Mouse (Mus musculus) kidney, postnatal 0 days (tissue): Measurements from ENCODE around the gene Gm20388. TPM values are rescaled to one million over a fixed set of nuclear protein-coding genes. Genes with fewer than 3 reads are reported as not detected.
A peak's percentile ranks its signal among the peaks of the same experiment; 100 is the strongest.

Source experiments
- ATAC-seq: fragments of 200-750 bp; cut with Nextera tagmentation; replicated peaks from 2 replicates; pipeline ENCODE4 v1.8.0; 2017; ENCODE audit warnings: low read depth, moderate number of reproducible peaks, moderate TSS enrichment, moderate library complexity; ENCODE audit not compliant: low FRiP score
- DNase-seq: peaks from one replicate; pipeline ENCODE4 v3.0.0-alpha.2; 2016; ENCODE audit warnings: low spot score
- H3K27ac ChIP-seq: fragments of 300-500 bp; sonication (generic); 2 replicates; pipeline ENCODE4 v1.5.1; 2014; ENCODE audit warnings: mild to moderate bottlenecking
- H3K27me3 ChIP-seq: fragments of 300-500 bp; sonication (generic); 2 replicates; pipeline ENCODE4 v1.6.1; 2014; ENCODE audit warnings: low read length, mixed read lengths; ENCODE audit not compliant: insufficient read depth
- H3K36me3 ChIP-seq: fragments of 300-500 bp; sonication (generic); 2 replicates; pipeline ENCODE4 v1.6.1; 2014; ENCODE audit warnings: low read length, mixed read lengths; ENCODE audit not compliant: insufficient read depth
- H3K4me1 ChIP-seq: fragments of 300-500 bp; sonication (generic); replicated peaks from 2 replicates; pipeline ENCODE4 v1.6.1; 2014; ENCODE audit warnings: antibody characterized with exemption, low read length, mixed read lengths; ENCODE audit not compliant: insufficient read depth
- H3K4me2 ChIP-seq: fragments of 300-500 bp; sonication (generic); 2 replicates; pipeline ENCODE4 v1.6.1; 2014; ENCODE audit warnings: mild to moderate bottlenecking, low read length, moderate library complexity, mixed read lengths
- H3K4me3 ChIP-seq: fragments of 300-500 bp; sonication (generic); replicated peaks from 2 replicates; pipeline ENCODE4 v1.5.1; 2014; ENCODE audit warnings: low read depth, low read length
- H3K9ac ChIP-seq: fragments of 300-500 bp; sonication (generic); 2 replicates; pipeline ENCODE4 v1.6.1; 2014; ENCODE audit warnings: low read depth, low read length
- H3K9me3 ChIP-seq: fragments of 300-500 bp; sonication (generic); replicated peaks from 2 replicates; pipeline ENCODE4 v1.6.1; 2016; ENCODE audit warnings: low read length, inconsistent platforms, mixed read lengths
- CTCF ChIP-seq: IDR thresholded peaks from 2 replicates; pipeline ENCODE4 v1.5.1; 2016; ENCODE audit warnings: antibody characterized with exemption, low read depth, mild to moderate bottlenecking, moderate library complexity
- WGBS: fragments of 180-500 bp; shearing (Covaris S2); extraction: QIAGEN DNeasy Blood & Tissue Kit; methylation state at CpG from one replicate; pipeline ENCODE4 v1.1.7; 2014; 5-methylcytosine and 5-hydroxymethylcytosine counted together
- polyA plus RNA-seq: library from polyadenylated mRNA; unstranded; fragments of >200 nt; fragmentation: Nextera tagmentation; extraction: Ambion mirVana; gene quantifications from 2 replicates; pipeline ENCODE4 v1.2.1, GENCODE M21; 2015

The Gm20388 gene
- polyA plus RNA-seq, 1 experiment from 2014 or later: not detected

GRCm38 (mm10) chr8:122140411-122140810 is 2229.8 kb downstream of the Gm20388 start:
- Histone ChIP-seq H3K4me1 (0 out of 2 replicates have a peak, but pooled peaks cover 9% of the 10 kb centered on the region), H3K27me3 (no peaks in the 10 kb centered on the region), H3K9ac (no peak overlapping the region), H3K27ac (no peak overlapping the region), H3K36me3 (no peaks in the 10 kb centered on the region), H3K9me3 (no peaks in the 10 kb centered on the region), H3K4me2 (no peak overlapping the region), H3K4me3 (no peak overlapping the region)
- DNase-seq (no peak), ATAC-seq (no peak)
- TF ChIP-seq CTCF: no peak
- WGBS: 79% methylated on average over 4 of the region's 4 CpGs

GRCm38 (mm10) chr8:122142428-122142827 is 2231.8 kb downstream of the Gm20388 start:
- H3K4me2 ChIP-seq: no peak overlapping the region
- no peaks in the 10 kb centered on the region for H3K9me3 ChIP-seq
- no peaks in the 10 kb centered on the region for H3K27me3 ChIP-seq
- no peak overlapping the region for H3K9ac ChIP-seq
- TF ChIP-seq CTCF: no peak
- no peak overlapping the region for H3K27ac ChIP-seq
- ATAC-seq: no peak
- H3K4me1 ChIP-seq: 0 out of 2 replicates have a peak, but pooled peaks cover 9% of the 10 kb centered on the region
- WGBS: 84% methylated on average over 4 of the region's 4 CpGs
- H3K4me3 ChIP-seq: no peak overlapping the region
- DNase-seq: no peak
- H3K36me3 ChIP-seq: no peaks in the 10 kb centered on the region

- TF ChIP-seq CTCF: peak; percentile 55
- H3K4me2 ChIP-seq: no peak overlapping the region
- WGBS: 90% methylated on average over 1 of the region's 1 CpGs
- no peaks in the 10 kb centered on the region for H3K9me3 ChIP-seq
- H3K36me3 ChIP-seq: no peaks in the 10 kb centered on the region
- H3K4me1 ChIP-seq: 0 out of 2 replicates have a peak, but pooled peaks cover 9% of the 10 kb centered on the region
- DNase-seq: no peak
- H3K9ac ChIP-seq: no peak overlapping the region
- no peaks in the 10 kb centered on the region for H3K27me3 ChIP-seq
- no peak overlapping the region for H3K27ac ChIP-seq
- ATAC-seq: no peak
- no peak overlapping the region for H3K4me3 ChIP-seq
These were observed 2232.6 kb downstream of the Gm20388 start for GRCm38 (mm10) chr8:122143231-122143630.

GRCm38 (mm10) chr8:122144729-122145311 is 2234.2 kb downstream of the Gm20388 start:
- DNase-seq: no peak
- Histone ChIP-seq H3K9me3 (no peaks in the 10 kb centered on the region), H3K4me3 (no peak overlapping the region), H3K9ac (no peak overlapping the region), H3K27me3 (no peaks in the 10 kb centered on the region), H3K4me2 (no peak overlapping the region), H3K27ac (no peak overlapping the region), H3K36me3 (no peaks in the 10 kb centered on the region), H3K4me1 (0 out of 2 replicates have a peak, but pooled peaks cover 9% of the 10 kb centered on the region)
- TF ChIP-seq CTCF: no peak
- ATAC-seq: peak; percentile 15; the same call in 1 of the 2 replicates
- WGBS: 30% methylated on average over 11 of the region's 11 CpGs

- Histone ChIP-seq H3K27ac (no peak overlapping the region), H3K9me3 (no peaks in the 10 kb centered on the region), H3K4me2 (no peak overlapping the region), H3K4me1 (0 out of 2 replicates have a peak, but pooled peaks cover 9% of the 10 kb centered on the region), H3K36me3 (no peaks in the 10 kb centered on the region), H3K9ac (no peak overlapping the region), H3K27me3 (no peaks in the 10 kb centered on the region), H3K4me3 (no peak overlapping the region)
- DNase-seq (no peak), ATAC-seq (no peak)
- TF ChIP-seq CTCF: no peak
- WGBS: 78% methylated on average over 4 of the region's 4 CpGs
These were observed 2238.4 kb downstream of the Gm20388 start for GRCm38 (mm10) chr8:122149045-122149444.

- Histone ChIP-seq H3K27ac (no peak overlapping the region), H3K9ac (no peak overlapping the region), H3K36me3 (no peaks in the 10 kb centered on the region), H3K4me3 (no peak overlapping the region), H3K4me1 (0 out of 2 replicates have a peak, but pooled peaks cover 8% of the 10 kb centered on the region), H3K9me3 (no peaks in the 10 kb centered on the region), H3K4me2 (no peak overlapping the region), H3K27me3 (no peaks in the 10 kb centered on the region)
- DNase-seq (no peak), ATAC-seq (no peak)
- TF ChIP-seq CTCF: no peak
- 83% methylated on average over 8 of the region's 8 CpGs for WGBS
These were observed 2239.0 kb downstream of the Gm20388 start for GRCm38 (mm10) chr8:122149606-122150005.

- ATAC-seq: no peak
- no peak overlapping the region for H3K9ac ChIP-seq
- TF ChIP-seq CTCF: no peak
- no peak overlapping the region for H3K4me2 ChIP-seq
- no peaks in the 10 kb centered on the region for H3K27me3 ChIP-seq
- H3K4me1 ChIP-seq: no peaks in the 10 kb centered on the region
- no peaks in the 10 kb centered on the region for H3K36me3 ChIP-seq
- no peaks in the 10 kb centered on the region for H3K9me3 ChIP-seq
- no peak overlapping the region for H3K27ac ChIP-seq
- no peak overlapping the region for H3K4me3 ChIP-seq
- DNase-seq: no peak
- WGBS: 80% methylated on average over 3 of the region's 3 CpGs
These were observed 2240.9 kb downstream of the Gm20388 start for GRCm38 (mm10) chr8:122151541-122151940.
